Mouse (Mus musculus) ES-E14 (cell line): ENCODE measurements around the gene 4930512M02Rik. TPM values are rescaled to one million over a fixed set of nuclear protein-coding genes. Genes with fewer than 3 reads are reported as not detected.
"Not testable (repeated sequence)": the region's sequence is repeated elsewhere in the genome, so short reads cannot be mapped to it uniquely, and the experiment has no call there.

Experiments used
- DNase-seq: peaks from one replicate; pipeline ENCODE4 v3.0.0-alpha.2; 2013; ENCODE audit warnings: low read depth, low spot score
- H3K27ac ChIP-seq: 2 replicates; pipeline ENCODE4 v1.5.1; 2012; ENCODE audit warnings: low read depth, mild to moderate bottlenecking, low read length, moderate library complexity, mixed read lengths; ENCODE audit not compliant: poor library complexity, insufficient read depth, severe bottlenecking
- H3K36me3 ChIP-seq: 2 replicates; pipeline ENCODE4 v1.6.1; 2012; ENCODE audit warnings: mild to moderate bottlenecking, low read length, moderate library complexity, mixed read lengths; ENCODE audit not compliant: control insufficient read depth, poor library complexity, insufficient read depth, severe bottlenecking
- H3K4me1 ChIP-seq, 2 experiments: fragments of 150-350 bp in 1 of 2; sonication (generic) in 1 of 2; 2 replicates each; pipeline ENCODE4 v1.6.1; 2012; ENCODE audit warnings: low read length in 2 of 2, mild to moderate bottlenecking in 1 of 2, mixed read lengths in 1 of 2; ENCODE audit not compliant: control insufficient read depth in 2 of 2, insufficient read depth in 2 of 2, poor library complexity in 1 of 2
- H3K4me3 ChIP-seq, 2 experiments: fragments of 150-350 bp in 1 of 2; sonication (generic) in 1 of 2; 2 replicates each; pipeline ENCODE4 v1.5.1; 2012; ENCODE audit warnings: low read length in 2 of 2, low read depth in 1 of 2, mild to moderate bottlenecking in 1 of 2, mixed read lengths in 1 of 2; ENCODE audit not compliant: insufficient read depth in 1 of 2, poor library complexity in 1 of 2, severe bottlenecking in 1 of 2
- H3K9ac ChIP-seq: 2 replicates; pipeline ENCODE4 v1.6.1; 2012; ENCODE audit warnings: low read depth, mild to moderate bottlenecking, low read length, mixed read lengths; ENCODE audit not compliant: poor library complexity, insufficient read depth, severe bottlenecking
- H3K9me3 ChIP-seq: fragments of 150-350 bp; sonication (generic); 2 replicates; pipeline ENCODE4 v1.6.1; 2012; ENCODE audit warnings: low read depth, mild to moderate bottlenecking, low read length; ENCODE audit not compliant: control insufficient read depth, insufficient read depth
- CHD2 ChIP-seq: IDR thresholded peaks from 2 replicates; pipeline ENCODE4 v1.6.1; 2014; ENCODE audit warnings: mild to moderate bottlenecking, low read depth, low read length, inconsistent platforms
- HCFC1 ChIP-seq: IDR thresholded peaks from 2 replicates; pipeline ENCODE4 v1.6.1; 2012; ENCODE audit warnings: low read length, inconsistent platforms, borderline replicate concordance; ENCODE audit not compliant: insufficient read depth
- MAFK ChIP-seq: IDR thresholded peaks from 2 replicates; pipeline ENCODE4 v1.6.1; 2014; ENCODE audit warnings: mild to moderate bottlenecking, low read depth, low read length, inconsistent platforms; ENCODE audit not compliant: insufficient read depth
- ZC3H11A ChIP-seq: IDR thresholded peaks from 2 replicates; pipeline ENCODE4 v1.6.1; 2012; ENCODE audit warnings: low read depth, mild to moderate bottlenecking, inconsistent platforms, low read length, borderline replicate concordance
- ZNF384 ChIP-seq: IDR thresholded peaks from 2 replicates; pipeline ENCODE4 v1.6.1; 2012; ENCODE audit warnings: low read depth, low read length, inconsistent platforms
- in situ Hi-C, 2 experiments: fragments of 600-800 bp; cut with MboI; formaldehyde crosslinking; loops; one replicate each; pipeline ENCODE4 v1.15.1; 2025; ENCODE audit warnings: low sequenced_read_pairs in 2 of 2, inconsistent platforms in 1 of 2; ENCODE audit not compliant: unreplicated experiment in 2 of 2
- total RNA-seq: library from RNA; depleted of rRNA; stranded (reverse); fragments of 300-350 nt; gene quantifications from 2 replicates; pipeline ENCODE4 v1.2.3, GENCODE M21; 2012; rRNA removed

The 4930512M02Rik gene
- not detected in 2 replicates for total RNA-seq

DNA sequence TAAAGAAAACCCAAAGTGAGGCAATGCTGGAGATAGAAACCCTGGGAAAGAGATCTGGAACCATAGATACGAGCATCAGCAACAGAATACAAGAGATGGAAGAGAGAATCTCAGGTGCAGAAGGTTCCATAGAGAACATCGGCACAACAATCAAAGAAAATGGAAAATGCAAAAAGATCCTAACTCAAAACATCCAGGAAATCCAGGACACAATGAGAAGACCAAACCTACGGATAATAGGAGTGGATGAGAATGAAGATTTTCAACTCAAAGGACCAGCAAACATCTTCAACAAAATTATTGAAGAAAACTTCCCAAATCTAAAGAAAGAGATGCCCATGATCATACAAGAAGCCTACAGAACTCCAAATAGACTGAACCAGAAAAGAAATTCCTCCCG is at the start of gene 4930512M02Rik:
4930512M02Rik (minus strand) TSS at position 101 of the 400 bp plus-strand sequence.
- H3K36me3 ChIP-seq, DNase-seq, H3K9ac ChIP-seq, H3K27ac ChIP-seq, H3K9me3 ChIP-seq, H3K4me3 ChIP-seq, H3K4me1 ChIP-seq, in situ Hi-C loops: not testable (repeated sequence)

DNA sequence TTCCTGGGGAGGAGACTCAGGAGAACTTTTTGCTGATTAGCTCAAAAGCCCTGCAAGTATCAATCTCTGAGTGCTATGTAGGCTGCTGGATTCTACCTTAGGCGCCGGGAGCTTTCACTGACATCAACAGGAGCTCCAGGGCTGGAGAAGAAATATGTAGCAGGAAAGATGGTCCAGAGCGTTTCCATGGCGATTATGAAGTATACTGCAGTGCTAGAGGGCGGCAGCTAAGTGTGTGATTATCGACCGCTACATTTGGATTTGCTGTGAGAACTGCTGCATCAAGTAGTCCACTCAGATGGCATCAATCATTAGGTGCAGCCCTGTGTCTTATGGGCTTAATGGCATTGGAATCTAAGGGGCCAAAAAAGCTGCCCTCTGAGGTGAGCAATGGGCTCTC is 49.5 kb upstream of the 4930512M02Rik start:
- TF ChIP-seq MAFK (no peak), ZC3H11A (no peak), HCFC1 (no peak), CHD2 (no peak), ZNF384 (no peak)
- Histone ChIP-seq H3K4me1 (no peaks in the 10 kb centered on the region), H3K4me3 (no peak overlapping the region), H3K36me3 (no peaks in the 10 kb centered on the region), H3K9me3 (no peaks in the 10 kb centered on the region), H3K27ac (no peak overlapping the region), H3K9ac (no peak overlapping the region)
- no peak for DNase-seq
- in situ Hi-C loops = no loop called here

DNA sequence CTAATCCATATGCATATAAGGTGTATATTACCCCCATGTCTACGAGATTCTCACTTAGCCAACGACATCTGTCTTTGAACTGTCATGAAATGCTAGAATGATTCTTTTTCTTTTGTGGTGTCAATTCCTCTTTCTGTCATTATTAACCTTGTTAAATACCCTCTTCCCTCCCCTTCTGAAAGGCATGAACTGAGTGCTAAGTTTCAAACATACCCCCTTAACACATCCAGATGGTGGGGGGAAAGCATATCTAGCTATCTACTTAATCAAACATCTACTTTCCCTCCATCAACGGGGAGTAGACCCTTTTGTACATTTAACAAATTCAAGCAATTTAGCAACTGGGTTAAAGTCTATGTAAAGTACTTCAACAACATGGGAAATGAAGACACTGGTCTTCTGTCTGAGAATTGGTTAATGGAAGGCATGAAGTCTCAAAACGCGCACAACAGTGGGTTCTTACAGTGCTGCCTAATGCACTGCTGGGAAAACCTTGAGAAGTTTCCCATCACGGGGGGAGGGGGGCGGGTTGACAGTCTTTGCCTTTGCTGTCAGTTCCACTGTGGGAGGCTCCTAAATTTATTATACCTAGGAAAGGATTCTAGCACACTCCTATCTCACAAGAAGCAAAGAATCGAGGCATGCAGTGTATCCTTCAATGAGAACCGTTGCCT is 48.6 kb upstream of the 4930512M02Rik start:
- no peaks in the 10 kb centered on the region for H3K9me3 ChIP-seq
- H3K27ac ChIP-seq = no peak overlapping the region
- no peak overlapping the region for H3K4me3 ChIP-seq
- in situ Hi-C loops = no loop called here
- DNase-seq = no peak
- no peak overlapping the region for H3K9ac ChIP-seq
- H3K36me3 ChIP-seq = no peaks in the 10 kb centered on the region
- no peaks in the 10 kb centered on the region for H3K4me1 ChIP-seq
- TF ChIP-seq MAFK (no peak), HCFC1 (no peak), CHD2 (no peak), ZC3H11A (no peak), ZNF384 (no peak)

DNA sequence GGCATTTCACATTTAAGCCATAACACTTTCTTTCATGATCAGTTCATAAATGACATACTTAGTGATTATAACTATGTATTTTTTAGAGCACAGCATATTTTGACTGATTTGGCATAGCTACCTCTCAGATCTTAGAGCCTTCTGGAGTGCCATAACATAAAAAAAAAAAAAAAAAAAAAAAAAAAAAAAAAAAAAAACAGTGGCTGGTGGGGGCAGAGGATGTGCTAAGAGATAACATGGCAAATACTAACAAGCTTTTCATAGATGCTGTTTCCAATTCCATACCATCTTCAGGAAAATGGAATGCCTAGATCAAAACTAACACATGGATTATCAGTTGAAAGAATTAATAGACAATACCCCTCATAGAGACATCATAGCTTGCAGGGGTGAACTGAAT is 47.4 kb upstream of the 4930512M02Rik start:
- H3K9ac ChIP-seq = no peak overlapping the region
- H3K4me1 ChIP-seq = no peaks in the 10 kb centered on the region
- no peak for DNase-seq
- in situ Hi-C loops = no loop called here
- H3K9me3 ChIP-seq = no peaks in the 10 kb centered on the region
- no peak overlapping the region for H3K27ac ChIP-seq
- H3K4me3 ChIP-seq = no peak overlapping the region
- H3K36me3 ChIP-seq = no peaks in the 10 kb centered on the region
- TF ChIP-seq ZNF384 (peak; percentile 64), ZC3H11A (no peak)

DNA sequence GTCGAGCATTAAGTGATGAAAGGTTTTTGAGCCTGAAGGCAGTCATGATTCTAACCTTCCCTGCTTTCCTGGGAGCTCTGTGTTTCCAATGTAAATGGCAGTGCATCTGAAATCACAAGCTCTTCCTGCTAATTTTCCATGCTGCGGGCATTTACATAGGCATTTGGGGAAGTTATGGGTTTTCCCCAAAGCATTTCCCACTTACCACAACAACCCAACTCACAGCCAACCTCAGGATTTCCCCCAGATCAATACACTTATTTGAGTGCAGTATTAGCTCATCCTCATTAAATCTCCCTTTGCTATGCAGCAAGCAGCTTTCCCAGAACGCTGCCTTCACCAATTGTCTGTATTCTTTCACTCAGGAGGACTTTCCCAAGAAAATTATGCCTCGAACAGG is 45.3 kb upstream of the 4930512M02Rik start:
- Histone ChIP-seq H3K4me3 (no peak overlapping the region), H3K4me1 (no peaks in the 10 kb centered on the region), H3K9me3 (no peaks in the 10 kb centered on the region), H3K9ac (no peak overlapping the region), H3K36me3 (no peaks in the 10 kb centered on the region), H3K27ac (no peak overlapping the region)
- no peak for TF ChIP-seq CHD2
- no peak for TF ChIP-seq ZNF384
- TF ChIP-seq HCFC1 = no peak
- TF ChIP-seq ZC3H11A = no peak
- TF ChIP-seq MAFK = no peak
- in situ Hi-C loops = no loop called here
- DNase-seq = no peak
